Mouse (Mus musculus): ENCODE data around the gene Rnf151. TPM values are rescaled to one million over a fixed set of nuclear protein-coding genes. Genes with fewer than 3 reads are reported as not detected.

Gene Rnf151
- polyA plus RNA-seq, 2 experiments = 0.19 to 0.98 TPM

DNA sequence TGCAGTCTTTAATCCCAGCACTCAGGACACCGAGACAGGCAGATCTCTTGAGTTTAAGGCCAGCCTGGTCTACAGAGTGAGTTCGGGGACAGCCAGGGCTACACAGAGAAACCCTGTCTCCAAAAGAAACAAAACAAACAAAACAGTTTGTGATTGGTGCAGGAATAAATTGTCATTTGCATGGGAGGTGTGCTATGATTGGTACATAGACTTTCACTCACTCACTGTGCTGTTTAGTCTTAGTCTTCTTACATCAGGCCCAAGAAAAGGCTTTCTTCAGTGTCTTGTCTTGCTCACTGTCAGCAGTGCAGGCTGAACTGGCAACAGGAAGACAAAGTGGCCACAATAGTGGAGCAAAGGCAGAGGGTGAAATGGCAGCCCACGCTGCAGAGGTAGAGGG lies 26.5 kb upstream of the Rnf151 start:
- ATAC-seq (ENCODE audit: low FRiP score, low read depth) = no peak
- no peak for TF ChIP-seq POLR2A (IDR thresholded peaks at IDR 0.05; ENCODE audit: borderline replicate concordance, extremely low read depth, insufficient read depth, insufficient read length)

DNA sequence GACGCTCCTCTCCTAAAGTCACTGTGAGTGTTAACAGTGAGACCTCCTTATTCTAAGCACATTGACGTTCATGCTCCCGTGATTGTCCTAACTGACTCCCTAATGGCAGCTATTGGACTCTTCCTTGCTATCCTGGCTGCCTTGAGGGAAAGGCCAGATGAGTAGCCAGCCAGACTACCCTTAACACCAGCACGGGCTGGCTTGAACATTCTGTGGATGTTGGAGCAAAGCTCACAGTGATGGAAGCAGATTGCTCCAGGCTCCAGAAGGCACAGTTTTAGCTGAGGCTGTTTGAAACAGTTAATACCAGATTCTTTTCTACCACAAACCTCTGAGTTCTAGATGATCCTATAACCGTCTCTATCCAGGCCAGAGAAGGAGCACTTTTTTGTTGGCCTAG lies 26.0 kb upstream of the Rnf151 start:
- Histone ChIP-seq H3K4me1 (ENCODE audit: control insufficient read depth, insufficient read depth, low read length) (no peaks in the 10 kb centered on the region; the same call in 1 of the 2 replicates), H3K27me3 (ENCODE audit: control insufficient read depth, insufficient read depth, low read length) (no peaks in the 10 kb centered on the region), H3K27ac (replicated peaks; ENCODE audit: low read depth, low read length) (no peak overlapping the region), H3K4me2 (replicated peaks; ENCODE audit: low read depth, low read length, severe bottlenecking) (no peak overlapping the region), H3K4me3 (replicated peaks; ENCODE audit: low read length) (no peak overlapping the region), H3K9ac (ENCODE audit: low read depth, low read length, severe bottlenecking) (no peak overlapping the region), H3K9me3 (ENCODE audit: control insufficient read depth, low read length) (no peaks in the 10 kb centered on the region), H3K36me3 (ENCODE audit: control insufficient read depth, insufficient read depth, low read length) (peaks cover 9% of the 10 kb centered on the region; the same call in 1 of the 2 replicates)
- ATAC-seq (ENCODE audit: low FRiP score, low read depth) (no peak), DNase-seq (ENCODE audit: low spot score) (no peak)
- TF ChIP-seq POLR2A (IDR thresholded peaks at IDR 0.05; ENCODE audit: borderline replicate concordance, extremely low read depth, insufficient read depth, insufficient read length) = no peak
- 71% methylated on average over 5 of the region's 5 CpGs for WGBS

More for the DNA sequence above, 26.5 kb upstream of the Rnf151 start:
- H3K9ac ChIP-seq (ENCODE audit: low read depth, low read length, severe bottlenecking) = no peak overlapping the region
- no peak overlapping the region for H3K4me3 ChIP-seq (replicated peaks; ENCODE audit: low read length)
- H3K4me2 ChIP-seq (replicated peaks; ENCODE audit: low read depth, low read length, severe bottlenecking) = no peak overlapping the region
- H3K4me1 ChIP-seq (ENCODE audit: control insufficient read depth, insufficient read depth, low read length) = no peaks in the 10 kb centered on the region; the same call in 1 of the 2 replicates
- H3K27ac ChIP-seq (replicated peaks; ENCODE audit: low read depth, low read length) = no peak overlapping the region
- DNase-seq (ENCODE audit: low spot score) = no peak
- WGBS = 70% methylated on average over 3 of the region's 3 CpGs
- peaks cover 9% of the 10 kb centered on the region; the same call in 1 of the 2 replicates for H3K36me3 ChIP-seq (ENCODE audit: control insufficient read depth, insufficient read depth, low read length)
- H3K27me3 ChIP-seq (ENCODE audit: control insufficient read depth, insufficient read depth, low read length) = no peaks in the 10 kb centered on the region
- H3K9me3 ChIP-seq (ENCODE audit: control insufficient read depth, low read length) = no peaks in the 10 kb centered on the region

DNA sequence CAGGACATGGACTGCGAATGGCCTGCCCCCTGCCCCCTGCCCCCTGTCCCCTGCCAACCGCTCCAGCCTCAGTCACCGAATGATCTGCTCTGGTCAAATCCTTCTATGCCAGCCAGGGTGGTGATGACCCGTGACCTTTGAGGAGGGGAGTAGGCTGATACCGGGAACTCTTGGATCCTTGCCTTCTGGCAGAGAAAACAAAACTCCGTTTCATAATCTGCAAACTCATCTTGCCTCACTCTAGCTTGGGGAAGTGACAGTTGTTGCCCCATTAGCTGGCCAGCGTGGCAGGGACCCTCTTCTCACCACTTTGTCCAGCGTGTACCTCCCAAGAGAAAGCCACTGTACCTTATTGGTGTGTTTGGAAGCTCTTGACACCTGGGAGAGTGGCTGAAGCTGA lies 24.4 kb upstream of the Rnf151 start:
- H3K4me2 ChIP-seq (replicated peaks; ENCODE audit: low read depth, low read length, severe bottlenecking) = no peak overlapping the region
- H3K4me3 ChIP-seq (replicated peaks; ENCODE audit: low read length) = no peak overlapping the region
- no peak for ATAC-seq (ENCODE audit: low FRiP score, low read depth)
- H3K36me3 ChIP-seq (ENCODE audit: control insufficient read depth, insufficient read depth, low read length) = peaks cover 9% of the 10 kb centered on the region; the same call in 1 of the 2 replicates
- no peak for DNase-seq (ENCODE audit: low spot score)
- H3K27me3 ChIP-seq (ENCODE audit: control insufficient read depth, insufficient read depth, low read length) = no peaks in the 10 kb centered on the region
- no peak overlapping the region for H3K9ac ChIP-seq (ENCODE audit: low read depth, low read length, severe bottlenecking)
- H3K27ac ChIP-seq (replicated peaks; ENCODE audit: low read depth, low read length) = no peak overlapping the region
- no peak for TF ChIP-seq POLR2A (IDR thresholded peaks at IDR 0.05; ENCODE audit: borderline replicate concordance, extremely low read depth, insufficient read depth, insufficient read length)
- H3K9me3 ChIP-seq (ENCODE audit: control insufficient read depth, low read length) = no peaks in the 10 kb centered on the region
- 82% methylated on average over 8 of the region's 8 CpGs for WGBS
- peaks cover 3% of the 10 kb centered on the region; the same call in 1 of the 2 replicates for H3K4me1 ChIP-seq (ENCODE audit: control insufficient read depth, insufficient read depth, low read length)

DNA sequence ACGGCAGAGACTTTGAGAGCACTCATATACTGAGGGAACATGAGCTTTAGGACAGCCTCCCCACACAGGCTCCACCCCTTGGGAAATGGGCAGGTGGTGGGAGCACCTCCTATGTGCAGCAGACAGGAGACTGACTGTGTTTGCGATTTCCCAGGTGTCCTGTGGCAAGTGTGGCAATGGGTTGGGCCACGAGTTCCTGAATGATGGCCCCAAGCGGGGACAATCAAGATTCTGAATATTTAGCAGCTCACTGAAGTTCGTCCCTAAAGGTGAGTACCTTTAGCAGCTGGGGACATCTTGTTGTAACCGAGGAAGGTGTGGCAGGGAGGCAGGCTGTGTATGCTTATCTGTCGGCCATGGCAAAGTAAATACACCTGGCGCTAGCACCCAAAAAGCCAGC lies 22.1 kb upstream of the Rnf151 start:
- WGBS = 82% methylated on average over 8 of the region's 8 CpGs
- Histone ChIP-seq H3K9me3 (ENCODE audit: control insufficient read depth, low read length) (no peaks in the 10 kb centered on the region), H3K4me1 (ENCODE audit: control insufficient read depth, insufficient read depth, low read length) (peaks cover 10% of the 10 kb centered on the region), H3K27me3 (ENCODE audit: control insufficient read depth, insufficient read depth, low read length) (no peaks in the 10 kb centered on the region), H3K4me3 (replicated peaks; ENCODE audit: low read length) (no peak overlapping the region), H3K9ac (ENCODE audit: low read depth, low read length, severe bottlenecking) (no peak overlapping the region), H3K4me2 (replicated peaks; ENCODE audit: low read depth, low read length, severe bottlenecking) (no peak overlapping the region), H3K36me3 (ENCODE audit: control insufficient read depth, insufficient read depth, low read length) (peaks cover 9% of the 10 kb centered on the region; the same call in 1 of the 2 replicates), H3K27ac (replicated peaks; ENCODE audit: low read depth, low read length) (no peak overlapping the region)
- no peak for ATAC-seq (ENCODE audit: low FRiP score, low read depth)
- no peak for DNase-seq (ENCODE audit: low spot score)
- no peak for TF ChIP-seq POLR2A (IDR thresholded peaks at IDR 0.05; ENCODE audit: borderline replicate concordance, extremely low read depth, insufficient read depth, insufficient read length)

DNA sequence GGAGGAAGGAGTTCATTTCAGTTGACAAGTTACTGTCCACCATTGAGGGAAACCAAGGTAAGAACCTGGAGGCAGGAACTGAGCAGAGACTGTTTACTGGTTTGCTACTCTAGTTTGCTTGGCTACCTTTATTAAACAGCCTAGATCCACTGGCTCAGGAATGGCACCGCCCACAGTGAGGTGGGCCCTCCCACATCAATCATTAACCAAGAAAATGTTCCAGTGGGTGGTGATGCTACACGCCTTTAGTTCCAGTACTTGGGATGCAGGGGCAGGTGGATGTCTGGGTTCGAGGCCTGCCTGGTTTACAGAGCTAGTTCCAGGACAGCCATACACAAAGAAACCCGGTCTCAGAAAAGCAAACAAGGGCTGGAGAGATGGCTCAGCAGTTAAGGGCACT lies 20.4 kb upstream of the Rnf151 start:
- WGBS = 87% methylated on average over 4 of the region's 4 CpGs
- ATAC-seq (ENCODE audit: low FRiP score, low read depth) (no peak), DNase-seq (ENCODE audit: low spot score) (no peak)
- Histone ChIP-seq H3K4me3 (replicated peaks; ENCODE audit: low read length) (no peak overlapping the region), H3K9ac (ENCODE audit: low read depth, low read length, severe bottlenecking) (no peak overlapping the region), H3K36me3 (ENCODE audit: control insufficient read depth, insufficient read depth, low read length) (peaks cover 9% of the 10 kb centered on the region; the same call in 1 of the 2 replicates), H3K9me3 (ENCODE audit: control insufficient read depth, low read length) (no peaks in the 10 kb centered on the region), H3K4me2 (replicated peaks; ENCODE audit: low read depth, low read length, severe bottlenecking) (0 out of 2 replicates have a peak overlapping the region, but pooled peaks have one; percentile 3), H3K4me1 (ENCODE audit: control insufficient read depth, insufficient read depth, low read length) (peaks cover 10% of the 10 kb centered on the region), H3K27me3 (ENCODE audit: control insufficient read depth, insufficient read depth, low read length) (no peaks in the 10 kb centered on the region), H3K27ac (replicated peaks; ENCODE audit: low read depth, low read length) (no peak overlapping the region)
- no peak for TF ChIP-seq POLR2A (IDR thresholded peaks at IDR 0.05; ENCODE audit: borderline replicate concordance, extremely low read depth, insufficient read depth, insufficient read length)

Measured in limb, embryonic 14.5 days (tissue).